Mouse (Mus musculus) heart, adult 11 months (tissue): ENCODE measurements around the gene Rad23b.

Source experiments
- DNase-seq: peaks from one replicate; pipeline ENCODE4 v3.0.0; 2022

Rad23b gene

DNA sequence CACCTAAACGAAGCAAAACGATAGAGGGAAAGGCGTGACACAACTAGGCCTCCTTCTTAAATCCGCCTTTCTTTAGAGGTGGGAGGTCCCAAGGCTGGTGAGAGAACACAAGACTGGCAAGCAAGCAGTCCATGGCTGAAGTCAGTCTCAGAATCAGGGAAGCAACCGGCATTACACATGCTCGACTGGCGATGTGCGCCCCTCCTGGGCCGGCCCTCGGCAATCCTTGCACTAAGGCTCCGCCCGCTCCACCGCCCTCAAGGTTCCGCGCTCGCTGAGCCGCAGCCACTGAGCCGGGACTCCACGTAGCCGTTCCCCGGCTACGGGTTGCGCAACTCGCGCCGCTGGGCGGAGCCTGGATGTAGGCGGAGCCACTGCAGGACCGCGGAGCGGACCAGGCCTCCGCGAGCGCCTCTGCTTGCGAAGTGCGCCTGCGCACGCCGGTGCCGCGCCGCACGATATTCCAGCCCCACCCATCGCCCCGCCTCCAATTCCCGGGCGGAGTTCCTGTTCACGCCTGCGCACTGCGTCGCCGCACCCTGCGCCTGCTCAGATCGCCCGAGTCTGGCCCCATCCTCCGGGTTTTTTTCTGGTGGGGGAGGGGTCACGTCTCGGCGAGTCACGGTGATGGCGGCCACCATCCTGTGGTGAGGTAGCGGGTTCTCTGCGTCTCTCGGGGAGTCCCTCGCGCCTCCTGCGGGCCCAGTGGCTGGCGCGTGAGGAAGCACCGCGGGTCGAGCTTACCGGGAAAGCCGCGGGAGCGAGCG lies at the start of gene Rad23b:
Rad23b (plus strand) TSS at position 592 of the 767 bp plus-strand sequence.
- peak; percentile 100 for DNase-seq

DNA sequence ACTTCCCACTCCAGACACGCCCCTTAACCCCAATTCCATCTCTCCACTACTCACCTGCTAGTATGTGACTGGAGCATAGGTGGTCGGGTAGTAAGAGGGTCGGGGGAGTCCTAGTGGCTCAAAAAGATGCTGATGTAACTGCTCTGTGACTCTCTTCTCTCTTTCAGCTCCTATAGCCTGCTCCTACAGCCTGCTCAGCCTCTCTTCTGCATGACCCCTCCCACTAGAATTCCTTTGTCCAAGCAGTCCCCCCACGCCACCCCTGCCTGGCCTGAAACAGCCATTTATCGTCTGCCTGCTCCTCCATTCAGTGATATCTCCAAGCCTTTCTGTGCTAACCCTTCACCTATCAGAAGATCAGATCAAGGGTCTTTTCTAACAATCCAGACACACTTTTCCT lies 45.7 kb upstream of the Rad23b start:
- peak; percentile 84 for DNase-seq

DNA sequence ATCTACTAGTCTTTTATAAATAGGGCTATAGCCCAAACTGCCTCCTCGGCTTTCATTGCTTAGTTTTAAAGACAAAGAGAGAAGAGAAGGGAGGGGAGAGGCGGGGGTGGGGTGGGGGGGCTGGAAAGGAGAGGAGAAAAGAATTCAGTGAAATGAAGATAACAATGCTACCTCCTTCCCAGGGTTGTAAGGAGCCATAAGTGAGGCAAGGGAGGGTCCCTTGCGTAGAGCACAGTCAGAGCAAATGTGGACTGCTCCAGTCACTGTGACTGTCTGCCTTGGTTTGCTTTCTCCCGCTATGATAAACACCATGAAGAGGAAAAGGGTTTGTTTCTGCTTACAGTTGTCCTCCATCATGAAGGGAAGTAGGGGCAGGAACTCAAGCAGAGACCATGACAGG lies 43.2 kb upstream of the Rad23b start:
- peak; percentile 34 for DNase-seq

DNA sequence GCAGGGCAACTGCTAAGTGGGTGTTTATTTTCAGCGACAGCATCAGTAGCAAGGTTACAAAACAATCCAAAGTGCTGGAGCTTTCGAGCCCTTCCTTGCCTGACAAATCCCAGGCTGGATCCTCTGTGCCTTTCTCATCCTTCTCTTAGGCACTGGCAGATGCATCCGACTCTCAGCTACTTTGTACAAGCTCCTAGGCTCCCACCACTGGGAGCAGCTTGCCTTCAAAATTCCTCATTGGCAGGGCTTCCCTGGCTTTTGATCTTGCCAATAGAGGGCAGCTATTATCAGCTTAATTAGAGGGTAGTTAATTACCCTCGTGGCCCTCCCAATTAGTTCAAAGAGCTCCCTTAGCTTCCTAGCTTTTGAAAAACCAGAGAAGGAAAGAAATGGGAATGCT lies 33.1 kb upstream of the Rad23b start:
- peak; percentile 33 for DNase-seq

DNA sequence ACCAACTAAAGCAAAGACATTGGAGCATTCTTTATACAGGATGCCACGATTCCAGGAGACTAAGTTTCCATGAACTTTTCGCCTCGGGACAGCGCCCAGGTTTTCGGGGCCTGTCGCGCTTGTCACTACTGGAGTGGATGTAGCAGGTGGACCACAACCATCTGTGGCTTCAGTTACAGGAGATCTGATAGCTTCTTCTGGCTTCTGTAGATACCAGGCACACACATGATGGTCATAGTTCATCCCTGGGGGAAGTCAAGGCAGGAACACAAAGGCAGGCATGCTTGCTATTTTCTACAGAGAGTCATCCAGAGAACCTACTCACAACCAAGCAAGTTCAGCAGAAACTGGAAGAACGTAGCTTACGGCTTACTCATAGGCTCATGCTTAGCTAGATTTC lies 31.5 kb upstream of the Rad23b start:
- DNase-seq, result peak; percentile 31

DNA sequence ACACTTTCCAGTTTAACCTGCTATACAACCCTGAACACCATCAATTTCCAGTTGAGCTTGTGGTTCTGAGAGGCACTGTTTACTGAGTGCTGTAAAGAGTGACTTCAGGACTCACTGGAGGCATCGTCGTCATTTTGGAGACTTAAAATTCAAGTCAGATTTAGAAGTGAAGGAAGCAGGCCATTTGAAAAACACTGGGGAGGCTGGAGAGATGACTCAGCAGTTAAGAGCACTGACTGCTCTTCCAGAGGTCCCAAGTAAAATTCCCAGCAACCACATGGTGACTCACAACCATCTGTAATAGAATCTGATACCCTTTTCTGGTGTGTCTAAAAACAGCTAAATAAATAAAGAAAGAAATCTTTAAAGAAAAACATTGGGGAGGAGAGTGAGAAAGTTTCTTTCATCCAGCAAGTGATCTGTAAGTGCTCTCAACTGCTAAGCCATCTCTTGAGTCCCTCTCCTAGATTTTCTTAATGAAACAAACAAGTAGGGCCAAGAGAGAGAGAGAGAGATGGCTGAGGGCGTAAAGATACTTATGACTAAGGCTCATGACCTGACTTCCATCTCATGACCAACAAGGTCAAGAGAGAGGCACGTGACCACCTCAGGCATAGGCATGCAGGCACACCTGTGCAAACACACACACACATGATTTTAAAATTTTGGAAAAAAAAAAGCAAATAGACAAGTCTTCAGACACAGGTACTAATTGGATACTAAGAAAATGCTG lies 23.9 kb upstream of the Rad23b start:
- DNase-seq, result peak; percentile 53

DNA sequence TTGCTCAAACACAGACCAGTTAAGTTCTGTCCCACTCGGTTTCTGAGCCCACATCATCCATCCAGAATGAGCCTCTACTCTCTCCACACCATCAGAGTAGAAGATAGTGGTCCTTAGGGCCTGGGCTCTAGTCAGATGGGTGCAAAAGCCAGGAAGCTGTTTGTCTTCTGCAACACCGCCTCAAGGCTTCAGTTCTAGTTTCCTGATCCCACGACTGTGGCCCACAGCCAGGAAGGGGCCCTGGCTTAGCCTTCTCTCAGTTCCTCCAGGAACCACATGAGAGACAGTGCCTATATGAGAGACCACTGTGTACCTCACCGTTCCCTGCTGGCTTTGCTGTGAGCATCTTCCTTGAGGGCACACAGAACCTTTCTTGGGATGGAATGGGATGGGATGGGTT lies 22.3 kb upstream of the Rad23b start:
- DNase-seq, result peak; percentile 89

DNA sequence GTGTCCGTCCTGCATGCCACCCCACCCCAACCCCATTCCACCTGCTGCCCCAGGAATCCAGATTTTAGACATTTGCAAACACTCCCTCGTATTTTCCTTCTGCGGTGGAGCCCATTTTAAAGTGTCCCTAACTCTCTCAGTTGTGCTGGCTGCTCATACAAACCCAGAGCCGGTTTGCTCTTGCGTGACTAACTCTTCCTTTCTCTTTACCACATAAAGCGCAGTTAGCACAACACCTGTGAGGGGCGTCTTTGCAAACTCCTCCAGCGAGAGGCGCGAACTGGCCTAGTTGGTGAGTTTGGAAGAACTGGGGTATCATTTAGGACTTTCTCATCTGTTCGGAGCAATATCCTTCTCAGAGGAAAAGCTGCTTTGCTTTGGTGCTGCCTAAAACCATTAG lies 21.4 kb upstream of the Rad23b start:
- peak; percentile 62 for DNase-seq

DNA sequence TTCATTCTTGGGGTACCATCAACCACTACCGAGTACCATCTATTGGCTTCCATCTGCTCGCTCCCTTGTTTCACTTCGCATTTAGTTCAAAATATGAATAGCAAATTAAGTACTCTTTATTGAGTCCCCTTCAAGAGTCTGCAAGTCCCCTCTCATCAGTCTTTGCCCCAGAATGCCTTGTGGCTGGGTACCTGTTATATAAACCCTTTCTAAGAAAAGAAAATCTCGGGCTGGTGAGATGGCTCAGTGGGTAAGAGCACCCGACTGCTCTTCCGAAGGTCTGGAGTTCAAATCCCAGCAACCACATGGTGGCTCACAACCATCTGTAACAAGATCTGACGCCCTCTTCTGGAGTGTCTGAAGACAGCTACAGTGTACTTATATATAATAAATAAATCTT lies 20.9 kb upstream of the Rad23b start:
- DNase-seq, result peak; percentile 16

DNA sequence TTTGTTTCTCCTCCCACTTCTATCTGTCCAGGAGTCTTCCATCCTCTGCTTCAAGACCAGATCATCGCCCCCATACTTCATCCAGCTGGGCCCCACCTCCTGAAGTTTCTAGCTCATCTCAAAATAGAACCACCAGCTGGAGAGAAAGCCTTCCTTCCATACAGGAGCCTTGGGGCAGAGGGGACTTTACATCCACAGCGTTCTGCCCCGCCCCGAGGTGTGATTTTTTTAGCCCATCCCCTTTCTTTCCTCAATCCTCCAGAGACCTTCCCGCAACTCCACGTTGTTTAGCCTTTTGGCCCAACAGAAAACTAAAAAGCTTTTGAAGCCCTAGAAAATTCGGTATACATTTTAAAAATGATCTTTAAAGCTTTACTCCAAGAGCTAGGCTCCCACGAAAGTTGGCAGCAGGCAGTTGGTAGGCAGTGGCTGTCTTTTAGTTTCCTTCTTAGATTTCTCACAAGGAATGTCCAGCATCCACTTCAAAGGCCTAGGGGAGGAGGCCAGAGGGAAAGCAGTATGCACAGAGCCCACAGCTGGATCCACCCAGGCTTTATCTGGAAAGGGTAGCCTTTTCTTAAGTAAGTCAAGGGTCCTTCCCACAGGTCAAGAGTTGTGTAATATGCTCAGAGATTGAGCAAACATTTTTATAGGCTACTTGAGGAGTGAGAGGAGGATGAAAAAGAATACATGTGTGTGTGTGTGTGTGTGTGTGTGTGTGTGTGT lies 20.1 kb upstream of the Rad23b start:
- peak; percentile 78 for DNase-seq

DNA sequence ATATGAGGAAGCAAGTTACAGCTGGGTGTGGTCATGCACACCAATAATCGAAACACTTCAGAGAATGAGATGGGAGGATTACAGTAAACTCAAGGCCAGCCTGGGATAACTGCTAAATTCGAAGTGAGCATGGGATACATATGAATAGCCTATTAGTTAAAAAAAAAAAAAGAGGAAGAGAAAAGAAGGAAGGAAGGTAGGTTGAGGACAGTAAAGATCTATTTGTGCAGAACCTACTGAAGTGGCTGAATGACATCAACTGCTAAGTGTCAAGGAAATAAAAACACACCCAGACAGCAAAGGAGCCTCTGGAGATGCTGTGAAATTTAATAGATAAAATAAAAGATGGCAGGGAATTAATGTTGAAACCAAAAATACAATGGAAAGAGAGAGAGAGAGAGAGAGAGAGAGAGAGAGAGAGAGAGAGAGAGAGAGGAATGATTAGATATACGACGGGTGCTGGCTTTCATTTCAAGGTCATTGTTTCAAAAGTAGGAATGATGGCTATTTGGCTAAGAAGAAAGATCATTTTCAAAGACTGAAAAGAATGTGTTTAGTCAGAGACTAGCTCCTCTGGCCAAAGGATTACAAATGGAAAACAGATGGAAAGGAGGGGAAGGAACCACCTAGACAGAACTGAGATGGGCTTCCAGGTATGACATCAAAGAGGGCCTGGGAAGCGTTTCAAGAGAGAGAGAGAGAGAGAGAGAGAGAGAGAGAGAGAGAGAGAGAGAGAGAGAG lies 14.6 kb upstream of the Rad23b start:
- no peak for DNase-seq

DNA sequence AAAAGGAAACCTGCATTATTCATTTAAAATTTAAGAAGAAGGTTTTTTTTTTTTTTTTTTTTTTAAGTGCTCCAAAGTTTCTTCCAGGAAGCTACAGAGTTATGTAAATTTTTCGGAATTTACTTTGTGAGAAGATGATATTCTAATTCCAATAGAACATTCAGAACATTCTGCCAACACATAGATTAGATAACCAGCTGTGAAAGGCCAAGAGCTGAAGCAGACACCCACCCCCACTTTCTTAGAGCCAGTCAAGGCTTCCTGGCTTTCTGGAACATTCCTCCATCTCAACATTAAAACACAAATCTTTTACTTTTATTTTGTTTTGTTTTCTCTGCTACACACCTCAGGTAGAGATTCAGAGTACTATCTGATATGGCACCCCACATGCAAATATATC lies 10.9 kb upstream of the Rad23b start:
- peak; percentile 13 for DNase-seq

DNA sequence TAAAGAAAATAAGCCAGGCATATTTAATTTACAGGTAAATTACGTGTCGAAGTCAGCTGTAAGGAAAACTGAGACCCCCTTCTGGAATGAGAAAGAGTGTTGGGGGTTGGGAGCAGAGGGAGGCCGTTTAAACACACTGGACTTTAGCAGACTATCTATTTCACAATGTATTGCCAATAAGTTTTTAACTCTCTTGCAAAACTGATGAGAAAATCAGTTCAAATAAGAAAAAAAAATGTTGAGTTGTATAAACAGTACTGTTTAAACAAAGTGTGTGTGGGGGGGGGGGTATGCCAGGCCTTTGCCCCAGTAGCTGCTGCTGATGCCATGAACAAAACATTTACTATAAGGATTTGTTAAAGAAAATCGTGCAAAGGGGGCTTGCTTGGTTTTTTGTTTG lies 10.5 kb upstream of the Rad23b start:
- peak; percentile 19 for DNase-seq

DNA sequence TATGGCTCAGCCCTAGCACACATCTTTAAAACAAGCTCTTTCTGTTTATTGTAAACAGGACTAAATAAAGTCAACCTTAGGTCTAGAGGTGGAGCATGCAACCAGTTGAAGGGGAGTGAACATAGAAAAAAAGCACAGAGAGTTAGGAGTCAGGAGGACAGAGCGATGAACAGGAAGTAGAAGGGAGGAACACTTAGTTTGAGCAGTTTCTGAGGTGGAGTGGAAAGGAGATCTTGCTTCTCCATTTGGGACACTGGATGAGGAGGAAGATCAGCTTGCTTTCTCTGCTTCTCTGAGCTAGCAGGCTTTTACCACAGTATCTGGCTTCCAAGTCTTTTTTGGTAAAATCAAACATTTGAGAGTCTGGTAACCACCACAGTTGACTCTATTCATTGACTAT lies 8.0 kb upstream of the Rad23b start:
- peak; percentile 22 for DNase-seq

DNA sequence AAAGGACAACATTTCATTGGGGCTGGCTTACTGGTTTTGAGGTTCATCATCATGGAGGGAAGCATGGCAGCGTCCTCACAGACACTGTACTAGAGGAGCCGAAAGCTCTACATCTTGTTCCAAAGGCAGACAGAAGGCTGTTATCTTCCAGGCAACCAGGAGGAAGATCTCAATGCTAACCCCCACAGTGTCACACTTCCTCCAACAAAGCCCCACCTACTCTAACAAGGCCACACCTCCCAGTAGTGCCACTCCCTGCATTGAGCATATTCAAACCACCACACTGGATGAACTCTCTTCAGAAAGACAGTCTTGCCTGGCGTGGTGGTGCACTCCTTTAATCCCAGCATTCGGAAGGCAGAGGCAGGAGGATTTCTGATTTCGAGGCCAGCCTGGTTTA lies 7.2 kb upstream of the Rad23b start:
- DNase-seq, result peak; percentile 80

DNA sequence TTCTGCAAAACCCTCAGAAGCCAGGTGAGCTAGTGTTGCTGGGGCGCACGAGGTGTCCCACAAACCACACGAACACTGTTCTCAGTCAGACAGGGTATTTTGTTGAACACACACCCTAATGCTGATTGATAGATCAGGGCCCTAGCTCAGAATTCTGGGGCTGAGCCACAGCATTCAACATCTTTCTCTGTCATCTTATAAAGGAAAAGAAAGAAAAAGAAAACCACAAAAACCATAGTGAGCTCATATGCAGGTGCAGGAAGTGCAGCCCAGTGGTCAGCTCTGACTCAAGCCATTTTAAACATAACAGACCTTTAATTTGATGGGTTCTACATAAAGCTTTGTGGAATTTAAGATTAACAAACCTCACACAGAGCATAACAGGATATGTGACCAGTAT lies 6.6 kb upstream of the Rad23b start:
- DNase-seq, result peak; percentile 68

DNA sequence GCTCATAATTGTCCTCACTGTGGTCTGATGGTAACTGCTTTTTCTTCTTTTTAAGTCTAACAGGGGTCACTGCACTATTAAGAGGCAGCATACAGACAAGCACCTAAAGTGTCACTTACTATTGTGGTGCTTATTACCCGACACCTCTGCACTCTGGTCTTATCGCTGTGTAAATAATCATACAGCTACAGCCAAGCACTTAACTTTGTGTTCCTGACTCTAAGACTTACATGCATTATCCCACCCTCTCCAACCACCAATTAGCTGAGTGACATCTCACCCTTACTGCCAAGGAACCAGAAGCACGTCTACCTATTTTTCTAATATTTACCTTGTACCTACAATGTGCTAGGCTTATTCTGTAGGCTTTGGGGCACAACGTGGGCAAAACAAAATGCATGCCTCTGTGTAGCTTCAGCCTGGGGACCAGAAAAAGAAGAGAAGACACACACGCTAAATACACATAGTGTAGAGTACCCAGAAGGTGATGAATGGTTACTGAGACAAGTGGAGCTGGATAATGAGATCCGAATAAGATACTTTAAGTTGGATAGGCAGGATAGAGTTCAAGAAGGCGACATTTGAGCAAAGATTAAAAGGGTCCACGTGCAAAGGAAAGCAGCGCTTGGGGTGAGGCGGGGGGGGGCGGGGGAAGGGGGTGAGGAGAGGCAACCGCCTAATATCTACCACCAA lies 938 bp upstream of the Rad23b start:
- peak; percentile 86 for DNase-seq

DNA sequence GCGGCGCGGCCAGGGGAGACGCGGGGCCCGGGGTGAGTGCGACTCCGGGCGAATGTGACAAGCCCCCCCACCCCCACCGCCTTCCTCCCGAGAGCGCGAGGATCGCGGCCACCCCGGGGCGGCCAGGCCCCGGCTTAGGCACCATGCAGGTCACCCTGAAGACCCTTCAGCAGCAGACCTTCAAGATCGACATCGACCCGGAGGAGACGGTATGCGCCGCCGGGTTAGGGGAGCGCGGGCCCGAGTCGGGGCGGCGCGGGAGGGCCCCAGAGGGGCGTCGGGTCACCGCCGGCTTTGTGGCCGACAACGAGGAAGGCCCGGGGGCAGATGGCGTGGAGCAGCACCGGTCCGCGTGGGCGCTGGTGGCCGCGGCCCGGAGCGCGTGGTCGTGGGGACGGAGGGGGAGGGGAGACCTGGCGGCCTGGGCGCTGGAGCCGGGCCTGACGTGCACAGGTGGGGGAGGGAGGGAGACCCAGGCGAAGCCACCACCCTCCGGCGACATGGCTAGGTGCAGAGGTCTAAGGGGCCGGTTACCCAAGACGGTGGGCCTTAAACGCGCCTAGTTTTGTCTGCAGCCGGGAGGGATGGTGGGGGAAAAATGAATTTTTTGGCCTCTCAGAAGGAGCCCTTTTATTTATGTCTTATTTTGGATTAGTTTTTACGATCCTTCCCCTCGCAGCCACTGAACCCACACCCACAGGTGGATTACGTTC lies 532 bp downstream of the Rad23b start:
- DNase-seq, result no peak

DNA sequence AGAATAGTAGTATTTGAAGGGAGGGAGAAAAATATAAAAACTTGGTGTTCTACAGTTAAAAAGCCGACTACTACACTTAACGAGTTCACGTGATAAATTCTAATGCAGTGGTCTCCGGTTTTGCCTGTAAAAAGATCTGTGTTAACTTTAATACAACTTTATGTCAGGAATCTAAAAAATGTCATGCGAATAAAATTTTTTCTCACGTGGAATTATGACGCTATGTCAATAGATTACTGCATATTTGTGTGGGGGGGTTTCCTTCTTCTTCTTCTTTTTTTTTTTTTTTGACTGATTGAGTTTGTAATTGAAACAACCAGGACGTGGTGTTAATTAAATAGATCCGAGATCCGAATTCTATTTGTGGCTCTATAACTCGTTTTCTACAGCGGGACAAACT lies 1.2 kb downstream of the Rad23b start:
- DNase-seq, result peak; percentile 13

DNA sequence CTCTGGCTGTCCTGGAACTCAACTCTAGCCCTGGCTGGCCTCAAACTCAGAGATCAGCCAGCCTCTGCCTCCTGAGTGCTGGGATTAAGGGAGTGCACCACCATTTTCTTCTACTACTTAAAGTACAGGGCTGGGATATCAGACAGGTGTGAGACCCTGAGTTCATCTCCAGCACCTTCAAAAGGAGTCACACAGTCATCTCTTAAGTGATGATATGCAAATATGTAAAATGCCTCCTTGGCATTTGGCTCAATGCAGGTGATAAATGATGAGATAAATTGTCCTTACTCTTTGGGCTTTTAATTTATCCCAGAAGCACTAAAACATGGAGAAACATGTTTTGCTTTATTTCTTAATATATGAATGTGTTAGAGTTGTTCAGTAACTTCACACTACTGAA lies 2.0 kb downstream of the Rad23b start:
- DNase-seq, result peak; percentile 61

DNA sequence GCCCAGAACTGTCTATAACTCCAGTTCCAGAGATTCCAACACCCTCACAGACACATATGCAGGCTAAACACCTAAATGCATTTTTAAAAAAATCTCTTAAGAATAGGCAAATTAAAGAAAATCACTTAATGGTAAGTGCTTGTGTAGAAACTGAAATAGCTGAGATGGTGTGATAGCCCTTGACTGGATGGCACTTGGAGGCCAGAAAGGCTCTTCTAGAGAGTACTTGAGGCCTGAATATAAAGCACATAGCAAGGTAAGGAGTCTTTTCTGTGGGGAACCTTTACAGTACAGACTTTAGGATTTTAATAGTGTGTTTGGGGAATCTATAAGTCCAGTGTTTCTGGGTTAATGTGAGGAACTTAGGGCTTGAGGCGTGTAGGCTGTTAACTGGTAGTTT lies 4.2 kb downstream of the Rad23b start:
- DNase-seq, result peak; percentile 36

DNA sequence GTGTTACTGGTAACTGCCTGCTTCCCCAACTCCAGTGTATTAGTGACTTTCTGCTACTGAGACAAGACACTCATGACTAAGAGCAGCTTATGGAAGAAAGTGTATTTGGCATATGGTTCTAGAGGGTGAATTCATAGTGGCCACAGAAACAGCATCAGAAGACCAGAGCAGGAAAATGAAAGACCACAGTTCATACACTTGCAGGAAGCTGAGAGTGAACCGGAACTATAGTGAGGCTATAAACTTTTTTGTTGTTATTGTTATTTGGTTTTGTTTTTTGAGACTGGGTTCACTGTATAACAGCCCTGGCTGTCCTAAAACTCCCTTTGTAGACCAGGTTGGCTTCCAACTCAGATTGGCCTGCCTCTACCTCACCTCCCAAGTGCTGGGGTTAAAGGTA lies 6.0 kb downstream of the Rad23b start:
- no peak for DNase-seq
